Mouse (Mus musculus) kidney, postnatal 0 days (tissue): ENCODE results near the gene Ogdh. TPM values are rescaled to one million over a fixed set of nuclear protein-coding genes. Genes with fewer than 3 reads are reported as not detected.

Experiments used
- ATAC-seq: fragments of 200-750 bp; cut with Nextera tagmentation; replicated peaks from 2 replicates; pipeline ENCODE4 v1.8.0; 2017; ENCODE audit warnings: low read depth, moderate number of reproducible peaks, moderate TSS enrichment, moderate library complexity; ENCODE audit not compliant: low FRiP score
- DNase-seq: peaks from one replicate; pipeline ENCODE4 v3.0.0-alpha.2; 2016; ENCODE audit warnings: low spot score
- H3K27ac ChIP-seq: fragments of 300-500 bp; sonication (generic); 2 replicates; pipeline ENCODE4 v1.5.1; 2014; ENCODE audit warnings: mild to moderate bottlenecking
- H3K27me3 ChIP-seq: fragments of 300-500 bp; sonication (generic); 2 replicates; pipeline ENCODE4 v1.6.1; 2014; ENCODE audit warnings: low read length, mixed read lengths; ENCODE audit not compliant: insufficient read depth
- H3K36me3 ChIP-seq: fragments of 300-500 bp; sonication (generic); 2 replicates; pipeline ENCODE4 v1.6.1; 2014; ENCODE audit warnings: low read length, mixed read lengths; ENCODE audit not compliant: insufficient read depth
- H3K4me1 ChIP-seq: fragments of 300-500 bp; sonication (generic); replicated peaks from 2 replicates; pipeline ENCODE4 v1.6.1; 2014; ENCODE audit warnings: antibody characterized with exemption, low read length, mixed read lengths; ENCODE audit not compliant: insufficient read depth
- H3K4me2 ChIP-seq: fragments of 300-500 bp; sonication (generic); 2 replicates; pipeline ENCODE4 v1.6.1; 2014; ENCODE audit warnings: mild to moderate bottlenecking, low read length, moderate library complexity, mixed read lengths
- H3K4me3 ChIP-seq: fragments of 300-500 bp; sonication (generic); replicated peaks from 2 replicates; pipeline ENCODE4 v1.5.1; 2014; ENCODE audit warnings: low read depth, low read length
- H3K9ac ChIP-seq: fragments of 300-500 bp; sonication (generic); 2 replicates; pipeline ENCODE4 v1.6.1; 2014; ENCODE audit warnings: low read depth, low read length
- H3K9me3 ChIP-seq: fragments of 300-500 bp; sonication (generic); replicated peaks from 2 replicates; pipeline ENCODE4 v1.6.1; 2016; ENCODE audit warnings: low read length, inconsistent platforms, mixed read lengths
- CTCF ChIP-seq: IDR thresholded peaks from 2 replicates; pipeline ENCODE4 v1.5.1; 2016; ENCODE audit warnings: antibody characterized with exemption, low read depth, mild to moderate bottlenecking, moderate library complexity
- WGBS: fragments of 180-500 bp; shearing (Covaris S2); extraction: QIAGEN DNeasy Blood & Tissue Kit; methylation state at CpG from one replicate; pipeline ENCODE4 v1.1.7; 2014; 5-methylcytosine and 5-hydroxymethylcytosine counted together
- polyA plus RNA-seq: library from polyadenylated mRNA; unstranded; fragments of >200 nt; fragmentation: Nextera tagmentation; extraction: Ambion mirVana; gene quantifications from 2 replicates; pipeline ENCODE4 v1.2.1, GENCODE M21; 2015

The Ogdh gene
- polyA plus RNA-seq, 1 experiment from 2014 or later, result 125 TPM

DNA sequence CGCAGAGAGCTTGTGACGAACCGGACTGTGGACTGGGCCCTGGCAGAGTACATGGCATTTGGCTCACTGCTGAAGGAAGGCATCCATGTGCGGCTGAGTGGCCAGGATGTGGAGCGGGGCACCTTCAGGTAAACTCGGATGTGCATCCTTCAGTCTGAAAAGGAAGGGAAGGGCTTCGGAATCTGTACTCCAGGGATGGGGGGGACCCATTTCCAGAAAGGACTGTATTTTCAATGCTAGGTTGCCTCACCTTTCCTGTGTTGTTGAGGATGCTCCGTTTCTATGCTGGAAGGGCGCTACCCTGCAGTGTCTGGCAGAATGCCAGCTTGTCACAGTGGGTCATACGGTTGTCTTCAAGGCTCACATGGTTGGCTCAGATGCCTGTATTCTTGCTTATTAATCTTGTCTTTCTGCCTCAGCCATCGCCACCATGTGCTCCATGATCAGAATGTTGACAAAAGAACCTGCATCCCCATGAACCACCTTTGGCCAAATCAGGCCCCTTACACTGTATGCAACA is 57.3 kb downstream of the Ogdh start:
- WGBS, result 89% methylated on average over 11 of the region's 11 CpGs
- no peak for TF ChIP-seq CTCF

DNA sequence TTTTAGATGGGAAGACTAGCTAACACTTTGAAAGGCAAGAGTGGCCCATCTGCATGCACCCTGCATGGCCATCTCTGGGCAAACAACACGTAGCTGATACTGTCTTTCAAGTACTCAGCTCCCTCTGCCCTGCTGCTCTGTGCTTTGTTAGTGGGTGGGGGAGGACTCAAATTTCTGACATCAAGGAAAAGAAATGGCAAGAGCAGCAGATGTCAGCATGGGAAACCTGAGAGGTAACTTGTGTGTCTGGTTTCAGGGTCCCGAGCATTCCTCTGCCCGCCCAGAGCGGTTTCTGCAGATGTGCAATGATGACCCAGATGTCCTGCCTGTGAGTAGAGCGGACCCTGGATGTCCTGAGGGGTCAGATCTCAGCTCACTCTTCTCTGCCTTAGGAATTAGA is 58.2 kb downstream of the Ogdh start:
- H3K4me1 ChIP-seq, result no peaks in the 10 kb centered on the region
- ATAC-seq (0 out of 2 replicates have a peak, but pooled peaks have one; percentile 33), DNase-seq (peak; percentile 56)
- H3K27ac ChIP-seq, result no peak overlapping the region
- TF ChIP-seq CTCF, result no peak
- no peaks in the 10 kb centered on the region for H3K27me3 ChIP-seq
- no peak overlapping the region for H3K9ac ChIP-seq
- H3K36me3 ChIP-seq, result peaks cover 84% of the 10 kb centered on the region
- no peak overlapping the region for H3K4me2 ChIP-seq
- 60% methylated on average over 5 of the region's 5 CpGs for WGBS
- H3K9me3 ChIP-seq, result no peaks in the 10 kb centered on the region
- H3K4me3 ChIP-seq, result no peak overlapping the region

More for the DNA sequence above, 57.3 kb downstream of the Ogdh start:
- Histone ChIP-seq H3K36me3 (peaks cover 85% of the 10 kb centered on the region), H3K27ac (no peak overlapping the region), H3K4me1 (no peaks in the 10 kb centered on the region), H3K4me3 (no peak overlapping the region), H3K27me3 (no peaks in the 10 kb centered on the region), H3K4me2 (no peak overlapping the region), H3K9ac (no peak overlapping the region), H3K9me3 (no peaks in the 10 kb centered on the region)
- no peak for DNase-seq
- ATAC-seq, result no peak

DNA sequence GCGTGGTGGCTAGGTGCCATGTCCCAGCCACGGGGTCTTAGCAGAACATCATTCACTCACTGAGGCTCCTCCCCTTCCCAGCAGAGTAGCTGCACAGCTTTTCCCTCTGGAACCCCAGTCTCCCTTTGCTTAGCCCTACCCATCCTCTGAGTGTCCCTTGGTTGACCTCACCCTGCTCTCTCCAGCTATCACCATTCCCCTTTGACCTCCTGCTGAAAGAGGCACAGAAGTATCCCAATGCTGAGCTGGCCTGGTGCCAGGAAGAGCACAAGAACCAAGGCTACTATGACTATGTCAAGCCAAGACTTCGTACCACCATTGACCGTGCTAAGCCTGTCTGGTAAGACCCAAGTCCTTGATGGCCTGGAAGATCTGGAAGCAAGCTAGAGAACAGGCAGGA is 63.7 kb downstream of the Ogdh start:
- Histone ChIP-seq H3K4me3 (no peak overlapping the region), H3K9me3 (no peaks in the 10 kb centered on the region), H3K27ac (no peak overlapping the region), H3K36me3 (peaks cover 60% of the 10 kb centered on the region), H3K4me2 (no peak overlapping the region), H3K4me1 (no peaks in the 10 kb centered on the region), H3K9ac (no peak overlapping the region), H3K27me3 (no peaks in the 10 kb centered on the region)
- DNase-seq (no peak), ATAC-seq (no peak; the same call in 1 of the 2 replicates)
- TF ChIP-seq CTCF, result no peak
- WGBS, result 94% methylated on average over 4 of the region's 4 CpGs

DNA sequence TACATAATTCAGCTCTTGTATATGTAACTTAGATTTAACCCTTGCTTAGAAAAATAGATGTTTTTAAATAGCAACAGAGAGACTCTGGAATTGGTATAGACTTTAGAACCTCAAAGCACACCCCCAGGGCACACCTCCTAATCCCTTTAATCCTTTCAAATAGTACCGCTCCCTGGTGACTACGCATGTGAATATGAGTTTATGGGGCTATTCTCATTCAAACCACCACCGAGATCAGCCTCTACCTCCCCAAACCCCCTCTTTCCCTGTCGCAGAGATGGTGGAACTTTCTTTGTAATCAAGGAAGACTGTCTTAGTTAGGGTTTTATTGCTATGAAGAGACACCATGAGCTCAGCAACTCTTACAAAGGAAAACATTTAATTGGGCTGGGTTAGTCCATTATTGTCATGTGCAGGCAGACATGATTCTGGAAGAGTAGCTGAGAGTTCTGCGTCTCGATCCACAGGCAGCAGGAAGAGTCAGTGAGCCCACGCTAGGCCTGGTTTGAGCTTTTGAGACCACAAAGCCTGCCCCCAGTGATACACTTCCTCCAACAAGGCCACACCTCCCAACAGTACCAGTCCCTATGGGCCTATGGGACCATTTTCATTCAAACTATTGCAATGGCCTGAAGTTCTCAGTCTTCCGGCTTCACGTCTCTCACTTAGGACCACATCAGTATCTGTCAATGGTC is 73.3 kb downstream of the Ogdh start:
- no peak overlapping the region for H3K4me2 ChIP-seq
- DNase-seq, result no peak
- H3K36me3 ChIP-seq, result no peaks in the 10 kb centered on the region
- WGBS, result 95% methylated on average over 9 of the region's 9 CpGs
- no peak overlapping the region for H3K27ac ChIP-seq
- no peaks in the 10 kb centered on the region for H3K27me3 ChIP-seq
- H3K9me3 ChIP-seq, result no peaks in the 10 kb centered on the region
- H3K9ac ChIP-seq, result no peak overlapping the region
- no peaks in the 10 kb centered on the region for H3K4me1 ChIP-seq
- ATAC-seq, result no peak
- no peak for TF ChIP-seq CTCF
- H3K4me3 ChIP-seq, result no peak overlapping the region

DNA sequence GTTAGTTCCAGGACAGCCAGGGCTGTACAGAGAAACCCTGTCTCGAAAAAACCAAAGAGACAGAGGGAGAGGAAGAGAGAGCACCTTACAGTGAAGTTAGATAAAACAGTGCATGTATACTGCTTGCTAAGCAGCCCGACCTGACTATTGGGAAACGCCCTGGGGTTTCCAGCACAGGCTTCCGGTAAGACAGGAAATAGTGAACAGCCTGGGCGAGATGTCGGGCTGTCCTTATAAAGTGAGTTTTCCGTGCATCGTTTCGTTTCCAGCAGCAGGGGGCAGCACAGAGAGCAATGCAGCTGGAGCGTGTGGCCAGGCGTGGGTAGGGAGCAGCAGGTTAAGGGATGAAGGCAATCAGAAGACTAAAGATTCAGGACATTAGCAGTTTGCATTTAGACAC is 74.5 kb downstream of the Ogdh start:
- Histone ChIP-seq H3K36me3 (no peaks in the 10 kb centered on the region), H3K4me1 (no peaks in the 10 kb centered on the region), H3K9ac (no peak overlapping the region), H3K4me3 (no peak overlapping the region), H3K9me3 (no peaks in the 10 kb centered on the region), H3K4me2 (no peak overlapping the region), H3K27ac (0 out of 2 replicates have a peak overlapping the region, but pooled peaks have one; percentile 31), H3K27me3 (no peaks in the 10 kb centered on the region)
- WGBS, result 15% methylated on average over 11 of the region's 11 CpGs
- DNase-seq (peak; percentile 91), ATAC-seq (peak; percentile 81; the same call in 1 of the 2 replicates)
- peak; percentile 91 for TF ChIP-seq CTCF

DNA sequence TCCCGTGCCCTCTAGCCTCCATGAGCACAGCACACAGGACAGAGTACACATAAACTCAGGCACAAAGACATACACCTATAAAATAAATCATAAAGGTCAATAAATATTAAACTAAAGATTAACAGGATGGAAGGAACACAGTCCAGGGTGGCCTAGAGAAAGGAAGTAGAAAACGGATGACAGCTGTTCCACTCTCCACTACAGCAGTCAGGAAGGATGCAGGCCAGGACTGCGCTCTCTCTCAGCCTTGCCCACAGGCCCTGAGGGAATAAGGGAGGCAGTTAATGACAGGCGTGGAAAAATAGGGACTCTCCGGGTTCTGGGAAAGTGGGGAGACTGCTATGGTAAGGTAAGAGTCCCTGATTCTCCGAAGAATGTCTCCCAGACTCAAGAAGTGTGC is 75.0 kb downstream of the Ogdh start:
- Histone ChIP-seq H3K9me3 (no peaks in the 10 kb centered on the region), H3K27ac (peak overlapping the region; percentile 31; the same call in 1 of the 2 replicates)
- ATAC-seq, result peak; percentile 48; the same call in 1 of the 2 replicates

More for the DNA sequence above, 75.0 kb downstream of the Ogdh start:
- Histone ChIP-seq H3K4me1 (no peaks in the 10 kb centered on the region), H3K36me3 (no peaks in the 10 kb centered on the region), H3K4me2 (no peak overlapping the region), H3K9ac (no peak overlapping the region), H3K27me3 (no peaks in the 10 kb centered on the region), H3K4me3 (no peak overlapping the region)
- no peak for TF ChIP-seq CTCF
- WGBS, result 74% methylated on average over 6 of the region's 6 CpGs
- peak; percentile 22 for DNase-seq
